Mouse (Mus musculus) frontal cortex, adult 2 months (tissue): Measurements from ENCODE around the gene Zfp825. TPM values are rescaled to one million over a fixed set of nuclear protein-coding genes. Genes with fewer than 3 reads are reported as not detected.

Experiments
- polyA plus RNA-seq: library from polyadenylated mRNA; depleted of rRNA; stranded (reverse); fragments of >200 nt; gene quantifications from 2 replicates; pipeline ENCODE4 v1.2.3, GENCODE M21; 2012; rRNA removed

The Zfp825 gene
- polyA plus RNA-seq, 1 experiment: 7.7 TPM

Other genes with a start within 250 kb of the Zfp825 start
- 0.50 and 0.66 TPM in 2 replicates for gene Ahrr, start 201.7 kb downstream of the Zfp825 start, polyA plus RNA-seq
- gene Pdcd6, start 176.4 kb downstream of the Zfp825 start, polyA plus RNA-seq: 132 and 134 TPM in 2 replicates
- gene Sdha, start 143.7 kb downstream of the Zfp825 start, polyA plus RNA-seq: 290 and 314 TPM in 2 replicates
- gene Ccdc127, start 143.7 kb downstream of the Zfp825 start, polyA plus RNA-seq: 27.7 and 29.4 TPM in 2 replicates
- 0.21 and 0.34 TPM in 2 replicates for gene Lrrc14b, start 130.0 kb downstream of the Zfp825 start, polyA plus RNA-seq
- gene Zfp72, start 103.2 kb downstream of the Zfp825 start, polyA plus RNA-seq: 2.6 and 2.9 TPM in 2 replicates
- 20.8 and 27.9 TPM in 2 replicates for gene Ftl1-ps1, start 94.3 kb downstream of the Zfp825 start, polyA plus RNA-seq
- 6.6 and 9.7 TPM in 2 replicates for gene Erap1, start 145.6 kb upstream of the Zfp825 start, polyA plus RNA-seq